Mouse (Mus musculus) 3T3-L1 (cell line): ENCODE measurements around the gene Slc4a3.

Experiments
- DNase-seq: peaks from one replicate; pipeline ENCODE4 v3.0.0-alpha.2; 2015; ENCODE audit warnings: low read depth, low spot score

Slc4a3 gene

DNA sequence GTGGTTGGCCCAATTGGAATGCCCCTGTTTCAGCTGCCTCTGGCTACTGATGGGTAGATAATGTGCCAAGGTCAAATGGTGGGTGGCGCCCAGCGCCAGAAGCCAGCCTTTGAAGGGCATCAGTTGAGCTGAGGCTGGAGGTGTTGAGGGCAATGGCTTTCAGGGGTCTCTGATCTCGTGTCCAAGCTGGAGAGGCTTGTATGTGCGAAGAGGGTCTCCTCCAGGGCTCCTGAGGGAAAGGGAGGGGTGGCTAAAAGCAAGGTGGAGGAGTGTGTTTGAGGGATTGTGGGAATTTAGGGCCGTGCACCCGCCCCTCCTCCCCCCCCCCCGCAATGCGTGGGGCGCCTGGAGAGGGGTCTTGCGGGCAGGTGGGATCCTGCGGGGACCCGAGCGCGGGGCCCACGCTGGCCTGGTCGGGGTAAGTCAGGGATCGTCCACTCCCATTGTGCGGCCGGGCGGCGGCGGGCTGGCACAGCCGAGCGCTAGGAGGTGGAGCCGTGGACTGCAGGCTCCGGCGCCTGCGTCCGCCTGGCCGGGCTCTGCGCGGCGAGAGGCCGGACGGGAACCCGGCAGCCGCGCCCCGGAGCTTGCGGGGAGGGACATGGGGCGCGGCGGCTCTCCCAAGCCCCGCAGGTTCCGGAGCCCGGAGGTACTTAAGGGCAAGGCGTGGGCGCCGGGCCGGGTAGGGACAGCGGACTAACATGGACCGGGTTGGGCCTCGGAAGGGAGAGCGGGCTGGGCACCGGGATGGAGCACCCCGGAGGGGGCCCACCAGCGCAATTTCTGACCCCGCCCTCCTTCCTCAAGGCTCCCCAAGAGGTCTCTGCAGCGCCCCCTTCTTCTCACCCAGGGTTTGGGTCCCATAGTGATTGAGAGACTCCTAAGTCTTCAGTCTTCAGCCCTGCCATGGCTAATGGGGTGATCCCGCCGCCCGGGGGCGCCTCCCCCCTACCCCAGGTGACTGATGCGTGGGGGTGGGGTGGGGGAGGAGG is at the start of gene Slc4a3:
Gene Slc4a3, plus strand, starts transcription at position 302 of the 992 bp plus-strand sequence.
- DNase-seq: peak; percentile 61

DNA sequence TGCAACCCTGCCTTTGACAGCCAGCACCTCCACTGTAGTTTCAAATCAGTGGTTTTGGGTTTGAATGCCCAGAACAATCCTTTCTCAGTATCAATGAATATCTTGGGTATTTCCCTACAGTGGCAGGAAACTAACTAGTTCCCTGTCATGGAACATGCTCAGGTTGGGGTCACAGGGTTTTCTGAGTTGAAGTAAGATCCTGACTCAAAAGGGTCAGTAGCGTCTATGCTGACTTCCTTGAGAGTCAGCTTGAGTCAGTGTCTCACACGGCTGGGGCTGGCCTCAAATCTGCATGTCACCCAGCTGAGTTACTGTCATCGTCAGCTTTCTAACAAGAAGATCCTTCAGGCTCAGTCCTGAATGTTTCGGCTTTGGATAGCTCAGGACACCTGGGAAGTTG is 47.2 kb upstream of the Slc4a3 start:
- DNase-seq: no peak

DNA sequence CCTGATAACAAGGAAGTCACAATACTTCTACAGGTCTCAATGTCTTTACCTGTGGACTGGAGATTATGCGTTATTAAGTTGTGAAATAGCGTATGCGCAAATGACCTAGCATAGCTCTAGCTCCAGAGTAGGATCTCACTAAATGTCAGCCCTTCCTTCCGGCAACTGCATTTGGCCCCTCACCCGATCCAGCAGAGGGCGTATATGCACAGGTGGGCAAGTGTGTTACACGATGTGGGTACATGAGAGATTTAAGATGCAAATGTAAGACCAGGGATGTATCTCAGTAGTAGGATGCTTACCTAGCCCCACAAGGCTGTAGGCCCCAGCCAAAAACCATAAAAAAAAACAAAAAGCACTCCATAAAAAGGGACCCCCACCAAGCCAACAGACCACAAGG is 46.6 kb upstream of the Slc4a3 start:
- no peak for DNase-seq

DNA sequence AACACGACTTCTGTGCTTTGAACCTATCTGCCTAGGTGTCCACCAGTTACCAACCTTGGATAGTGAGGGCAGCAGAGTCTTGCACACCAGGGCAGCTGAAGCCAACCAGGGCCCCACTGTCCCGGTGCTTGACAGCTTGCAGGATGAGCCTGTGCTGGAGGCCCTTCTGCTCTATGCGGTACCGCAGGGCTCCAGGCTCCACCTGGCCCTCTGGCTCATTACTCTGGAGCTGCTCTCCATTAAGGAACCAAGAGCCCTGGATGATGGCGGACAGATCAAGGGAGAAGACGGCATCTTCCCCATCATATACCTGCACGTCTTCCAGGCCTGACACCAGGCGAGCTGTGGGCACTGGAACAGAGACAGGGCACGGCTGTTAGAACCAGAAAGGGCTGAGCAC is 44.2 kb upstream of the Slc4a3 start:
- DNase-seq: no peak

DNA sequence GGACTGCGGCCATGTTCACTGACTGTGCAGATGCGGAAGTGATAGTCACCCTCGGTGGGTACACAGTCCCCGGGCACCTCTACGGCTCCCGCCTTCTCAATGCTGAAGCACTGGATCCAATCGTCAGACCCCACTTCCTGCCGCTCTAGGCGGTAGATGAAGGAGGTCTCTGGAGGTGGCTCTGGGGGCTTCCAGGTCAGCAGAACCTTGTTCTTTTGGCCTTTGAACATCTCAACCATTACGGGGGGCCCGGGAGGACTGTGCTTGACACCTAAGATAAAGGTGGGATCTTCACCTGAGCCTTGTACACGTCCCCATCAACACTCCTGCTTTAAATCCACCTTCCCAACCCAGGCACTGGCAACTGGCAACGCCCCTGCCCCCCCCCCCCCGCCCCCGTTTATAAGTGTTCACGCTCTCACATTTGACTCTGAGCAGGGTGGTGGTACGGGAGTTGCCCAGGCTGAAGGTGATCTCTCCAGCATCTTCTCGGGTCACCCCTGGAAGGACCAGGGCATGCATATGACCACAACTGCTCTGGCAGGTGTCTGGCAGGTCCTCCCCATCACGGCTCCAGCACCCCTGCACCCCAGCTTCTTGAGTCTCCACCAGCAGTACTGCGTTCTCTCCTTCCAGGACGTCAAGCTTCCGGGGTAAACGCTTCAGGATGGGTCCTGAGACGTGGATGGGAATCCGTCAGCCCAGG is 43.0 kb upstream of the Slc4a3 start:
- DNase-seq: no peak

DNA sequence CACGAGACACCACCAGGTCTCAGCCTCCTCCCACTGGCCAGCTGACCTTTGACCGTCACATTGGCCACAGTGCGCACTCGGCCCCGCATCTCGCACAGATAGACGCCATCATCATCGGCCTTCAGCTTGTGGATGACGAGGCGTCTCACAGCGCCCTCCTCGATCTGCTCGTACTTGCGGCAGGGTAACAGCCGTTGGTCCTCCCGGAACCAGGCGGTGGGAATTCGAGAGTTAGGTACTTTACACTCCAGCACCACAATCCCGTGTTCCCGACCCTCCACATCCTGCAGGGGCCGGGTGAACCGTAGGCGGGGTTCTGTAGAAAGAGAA is 42.5 kb upstream of the Slc4a3 start:
- DNase-seq: no peak

DNA sequence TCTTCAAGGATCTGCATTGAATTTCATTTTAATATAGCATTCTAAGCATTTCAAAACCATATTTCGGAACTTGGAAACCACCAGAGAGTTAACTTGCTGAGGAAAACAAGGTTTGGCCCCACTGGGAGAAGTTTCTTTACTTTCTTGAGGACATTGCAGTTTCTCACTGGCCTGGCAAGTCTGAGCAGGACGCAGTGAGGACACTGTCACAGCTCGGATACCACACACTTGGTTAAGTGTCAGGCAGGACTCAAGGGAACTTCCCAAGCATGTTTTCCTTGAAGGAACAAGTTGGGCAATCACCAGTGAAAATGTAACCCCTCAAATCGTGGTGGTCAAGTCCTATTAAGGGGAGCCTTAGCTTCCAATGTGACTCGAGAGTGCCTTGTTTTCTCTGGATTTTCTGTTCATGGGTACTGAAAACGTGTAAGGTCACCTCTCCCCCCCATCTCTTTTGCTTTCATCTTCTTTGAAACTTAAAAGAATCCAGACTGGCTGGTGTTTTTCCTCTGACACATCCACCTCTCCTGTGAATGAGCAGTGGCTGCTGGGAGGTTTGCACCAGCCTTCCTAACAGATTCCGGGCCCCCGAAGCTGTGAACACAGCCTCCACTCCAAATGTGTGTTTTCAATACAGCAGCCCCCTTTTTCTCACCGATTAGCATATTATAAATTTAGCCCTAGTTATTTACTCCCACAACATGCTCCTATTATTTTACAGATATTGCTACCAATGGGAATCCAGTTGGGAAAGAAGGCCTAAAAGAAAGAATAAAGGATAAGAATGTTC is 41.6 kb upstream of the Slc4a3 start:
- DNase-seq: no peak

DNA sequence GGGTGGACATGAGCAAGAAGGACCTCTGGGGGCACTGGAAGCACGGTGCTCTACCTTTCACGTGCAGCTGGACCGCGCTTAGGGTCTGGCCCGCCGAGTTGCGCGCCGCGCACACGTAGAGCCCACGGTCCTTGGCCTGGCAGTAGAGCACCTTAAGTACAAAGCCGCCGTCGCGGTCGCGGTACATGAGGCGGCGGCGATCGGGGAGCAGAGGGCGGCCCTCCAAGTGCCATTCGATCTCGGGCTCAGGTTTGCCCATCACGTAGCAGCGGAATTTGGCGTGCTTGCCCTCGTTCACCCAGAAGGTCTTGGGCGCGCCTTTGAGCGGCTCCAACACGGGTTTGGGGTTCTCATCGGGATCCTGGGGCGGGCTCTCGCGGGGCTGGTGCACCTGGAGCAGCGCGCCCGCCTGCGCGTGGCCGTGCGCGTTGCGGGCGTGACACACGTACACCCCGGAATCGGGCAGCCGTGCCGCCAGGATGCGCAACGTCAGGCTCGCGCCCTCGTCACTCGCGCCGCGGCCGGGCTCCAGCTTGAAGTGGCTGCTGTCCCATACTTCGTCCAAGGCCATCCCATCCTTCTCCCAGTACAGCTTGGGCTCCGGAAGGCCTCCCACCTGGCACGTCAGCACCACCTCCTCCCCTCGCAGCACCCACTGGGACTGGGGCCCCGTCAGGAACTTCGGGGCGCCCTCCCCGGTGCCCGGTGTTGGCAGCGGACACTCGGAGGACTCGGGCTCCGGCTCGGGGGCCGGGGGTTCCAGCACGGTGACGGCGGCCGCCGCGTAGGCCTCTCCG is 40.7 kb upstream of the Slc4a3 start:
- peak; percentile 61 for DNase-seq

DNA sequence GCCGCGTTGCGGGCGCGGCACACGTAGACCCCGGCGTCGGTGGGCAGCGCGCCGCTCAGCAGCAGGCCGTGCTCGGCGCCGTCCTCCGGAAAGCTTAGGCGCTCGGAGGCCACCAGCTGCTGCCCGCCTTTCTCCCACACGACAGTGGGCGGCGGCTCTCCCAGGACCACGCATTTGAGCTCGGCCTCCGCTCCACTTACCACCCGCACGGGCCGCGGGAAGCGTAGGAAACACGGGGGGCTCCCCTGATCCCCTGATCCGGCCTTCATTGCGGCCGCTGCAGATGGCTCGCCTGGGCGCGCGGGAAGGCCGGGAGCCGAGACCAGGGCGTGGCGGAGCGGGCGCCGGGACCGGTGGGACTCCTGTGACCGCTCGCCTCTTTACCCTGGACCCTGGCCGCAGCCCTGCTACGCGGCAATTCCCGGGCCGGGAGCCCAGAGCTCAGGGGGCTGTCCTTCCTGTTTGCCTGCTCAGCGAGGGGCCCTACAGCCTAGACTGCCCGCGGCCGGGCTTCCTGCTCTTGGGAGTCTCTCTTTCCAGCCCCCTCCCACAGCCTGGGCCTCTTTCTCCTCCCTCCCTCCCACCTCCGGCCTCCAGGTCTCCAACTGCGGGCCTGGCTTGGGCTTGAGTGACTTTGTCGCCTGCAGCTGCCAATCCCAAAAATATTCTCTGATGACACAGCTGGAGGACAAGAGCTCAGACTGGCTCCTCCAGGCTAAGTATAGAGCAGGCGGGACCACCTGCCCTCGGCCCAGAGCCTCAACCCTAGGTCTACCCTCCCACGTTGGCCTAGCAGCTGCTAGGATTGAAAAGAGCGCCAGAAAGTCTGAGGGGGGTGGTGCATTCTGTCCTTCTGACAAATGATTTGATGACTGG is 39.9 kb upstream of the Slc4a3 start, which contains the start of gene Obsl1:
Gene Obsl1, minus strand, starts transcription at position 497 of the 876 bp plus-strand sequence.
- DNase-seq: peak; percentile 74

DNA sequence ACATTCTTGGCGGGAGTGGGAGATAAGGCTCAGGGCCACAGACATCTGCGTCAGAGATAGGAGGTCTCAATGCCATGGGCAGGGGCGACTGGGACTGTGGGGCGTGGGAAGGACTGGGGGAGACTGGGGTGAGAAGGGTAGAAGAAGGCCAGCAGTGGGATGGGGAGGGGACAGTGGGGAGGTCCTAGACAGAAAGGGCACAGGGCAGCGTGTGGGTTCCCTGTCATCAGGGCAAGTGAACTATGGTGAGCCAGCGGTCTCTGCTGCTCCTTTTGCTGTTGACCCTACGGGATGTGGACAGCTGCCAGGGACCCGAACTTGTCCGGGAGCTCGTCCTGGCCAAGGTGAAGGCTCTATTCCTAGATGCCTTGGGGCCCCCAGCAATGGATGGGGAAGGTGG is 39.1 kb upstream of the Slc4a3 start, which contains the start of gene Inha:
Gene Inha, plus strand, starts transcription at position 72 of the 400 bp plus-strand sequence.
- no peak for DNase-seq

DNA sequence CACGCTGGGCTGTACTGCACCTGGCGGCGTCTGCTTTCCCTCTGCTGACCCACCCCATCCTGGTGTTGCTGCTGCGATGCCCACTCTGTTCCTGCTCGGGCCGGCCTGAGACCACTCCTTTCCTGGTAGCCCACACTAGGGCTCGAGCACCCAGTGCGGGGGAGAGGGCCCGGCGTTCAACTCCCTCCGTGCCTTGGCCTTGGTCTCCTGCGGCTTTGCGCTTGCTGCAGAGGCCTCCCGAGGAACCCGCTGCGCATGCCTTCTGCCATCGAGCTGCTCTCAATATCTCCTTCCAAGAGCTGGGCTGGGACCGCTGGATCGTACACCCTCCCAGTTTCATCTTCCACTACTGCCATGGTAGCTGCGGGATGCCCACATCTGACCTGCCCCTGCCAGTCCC is 36.5 kb upstream of the Slc4a3 start:
- DNase-seq: no peak

DNA sequence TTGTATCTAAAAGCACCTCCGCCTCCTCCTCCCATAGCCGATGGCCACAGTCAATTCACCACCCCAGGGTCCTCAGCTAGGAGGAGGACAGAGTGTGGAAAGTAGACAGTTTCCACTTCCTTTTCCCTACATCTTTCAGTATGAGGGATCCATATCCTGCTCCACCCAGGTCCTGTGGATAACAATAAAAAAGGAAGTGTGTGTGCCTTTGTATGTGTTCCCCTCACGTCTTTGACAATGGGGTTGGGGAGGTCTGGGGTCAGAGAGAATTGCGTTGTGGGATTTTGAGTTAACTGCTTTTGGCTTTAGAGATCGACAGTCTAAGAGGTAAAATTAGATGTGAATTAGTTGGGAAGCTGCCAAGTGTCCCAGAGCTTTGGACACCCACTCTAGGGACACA is 35.9 kb upstream of the Slc4a3 start:
- DNase-seq: no peak

DNA sequence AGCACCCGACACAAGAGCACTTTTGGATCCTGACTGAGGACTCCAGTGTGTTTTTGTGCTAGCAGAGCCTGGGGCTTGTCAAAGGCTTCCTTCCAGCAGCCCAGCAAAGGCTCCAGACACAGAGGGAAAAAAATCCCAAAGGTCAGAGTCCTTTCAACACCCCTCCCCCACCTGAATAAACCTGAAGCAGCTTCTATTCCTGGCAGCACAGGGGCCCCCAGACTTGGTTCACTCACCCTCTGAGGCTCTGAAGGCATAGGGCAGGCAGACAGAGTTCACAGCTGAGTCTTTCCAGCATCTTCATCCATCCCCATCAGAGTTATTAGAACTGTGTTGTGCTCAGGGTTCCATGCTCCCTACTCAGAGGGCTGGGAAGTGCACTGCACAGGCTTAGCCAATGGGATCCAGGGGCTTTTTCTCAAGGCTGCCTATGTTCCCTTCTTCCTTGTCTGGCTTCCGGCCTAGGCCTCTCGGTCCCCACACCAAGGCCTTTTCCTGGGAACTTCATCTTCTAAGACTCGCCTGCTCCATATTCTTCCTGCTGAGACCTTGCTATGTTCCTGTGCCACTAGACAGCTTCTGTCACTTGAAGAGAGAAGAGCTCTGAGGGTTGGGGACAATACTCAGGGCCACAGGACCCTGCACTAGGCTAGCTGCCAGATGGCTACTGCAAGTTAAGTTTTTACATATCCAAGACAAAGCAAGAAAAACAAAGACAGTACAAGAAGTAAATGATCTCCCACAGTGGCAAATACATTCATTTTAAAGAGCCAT is 34.4 kb upstream of the Slc4a3 start:
- DNase-seq: no peak

DNA sequence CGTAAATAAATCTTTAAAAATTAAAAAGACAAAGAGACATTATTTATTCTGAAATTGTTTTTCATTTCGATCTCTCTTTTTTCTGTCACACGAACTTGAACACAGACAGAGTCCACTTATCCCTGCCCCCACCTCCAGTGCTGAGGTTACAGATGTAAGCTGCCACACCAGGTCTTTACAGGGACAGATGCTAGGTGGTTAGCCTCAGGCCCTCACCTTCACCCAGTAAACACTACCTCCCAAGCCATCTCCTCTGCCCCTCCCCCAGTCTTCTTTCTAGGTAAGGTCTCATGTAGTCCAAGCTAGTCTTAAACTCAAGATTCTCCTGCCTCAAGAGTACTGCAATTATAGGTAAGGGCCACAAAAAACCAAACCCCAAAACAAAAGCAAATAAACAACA is 33.5 kb upstream of the Slc4a3 start:
- DNase-seq: no peak

DNA sequence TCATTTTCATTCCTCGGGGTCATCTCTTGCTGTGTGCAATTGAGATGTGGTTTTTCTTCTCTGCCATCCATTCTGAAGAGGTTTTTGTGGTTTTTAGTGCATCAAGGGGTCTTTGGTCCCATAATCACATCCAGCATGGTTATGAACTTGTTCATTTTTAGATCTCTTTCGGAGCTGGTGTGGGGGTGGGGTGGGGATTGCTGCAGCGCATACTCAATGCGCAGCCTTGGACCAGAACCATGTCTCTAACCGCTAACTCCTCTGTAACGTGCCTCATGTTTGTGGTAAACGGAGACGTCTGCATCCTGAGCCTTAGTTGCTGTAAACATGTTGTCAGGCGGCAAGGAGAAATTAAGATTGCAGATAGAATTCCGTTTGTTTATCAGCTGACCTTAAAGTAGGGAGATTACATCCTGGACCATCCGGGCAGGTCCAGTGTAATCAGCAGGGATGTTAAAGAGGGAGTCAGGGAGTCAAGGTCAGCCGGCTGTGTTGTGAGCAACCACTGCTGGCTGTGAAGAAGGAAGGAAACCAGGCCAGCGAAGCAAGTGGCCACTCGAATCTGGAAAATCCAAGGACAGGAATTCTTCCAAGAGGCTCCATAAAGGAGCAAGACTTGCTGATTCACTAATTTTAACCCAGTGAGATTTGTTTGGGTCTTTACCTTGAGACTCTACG is 29.2 kb upstream of the Slc4a3 start:
- DNase-seq: no peak

DNA sequence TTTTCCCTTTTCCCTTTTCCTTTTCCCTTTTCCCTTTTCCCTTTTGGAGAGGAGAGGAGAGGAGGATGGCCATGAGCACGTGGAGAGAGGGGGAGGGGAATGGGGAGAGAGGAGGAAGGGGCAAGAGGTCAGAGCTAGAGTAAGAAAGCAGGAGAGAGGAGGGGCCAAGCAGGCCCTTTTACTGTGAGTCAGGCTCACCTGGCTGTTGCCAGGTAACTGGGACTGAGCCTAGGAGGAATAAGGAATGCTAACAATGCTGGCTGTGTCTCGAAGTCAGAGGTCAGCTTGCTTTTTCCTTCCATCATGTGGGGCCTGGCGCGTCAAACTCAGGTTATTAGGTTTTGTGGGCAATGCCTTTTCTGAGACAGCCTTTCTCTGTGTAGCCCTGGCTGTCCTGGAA is 28.1 kb upstream of the Slc4a3 start:
- peak; percentile 22 for DNase-seq

DNA sequence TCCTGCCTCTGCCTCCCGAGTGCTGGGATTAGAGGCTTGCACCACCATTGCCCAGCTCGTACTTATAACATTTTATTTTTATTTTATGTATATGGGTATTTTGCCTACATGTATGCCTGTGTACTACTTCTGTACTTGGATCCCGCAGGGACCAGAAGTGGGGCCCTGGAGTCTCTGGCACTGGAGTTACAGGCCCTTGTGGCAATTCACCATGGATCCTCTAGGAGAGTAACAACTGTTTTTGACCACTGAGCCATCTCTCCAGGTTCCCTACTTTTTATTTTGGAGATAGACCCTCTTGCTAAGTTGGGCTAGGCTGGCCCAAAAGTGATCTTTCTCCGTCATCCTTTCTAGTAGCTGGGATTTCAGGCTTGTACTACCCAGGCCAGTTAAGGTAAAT is 27.6 kb upstream of the Slc4a3 start:
- no peak for DNase-seq

DNA sequence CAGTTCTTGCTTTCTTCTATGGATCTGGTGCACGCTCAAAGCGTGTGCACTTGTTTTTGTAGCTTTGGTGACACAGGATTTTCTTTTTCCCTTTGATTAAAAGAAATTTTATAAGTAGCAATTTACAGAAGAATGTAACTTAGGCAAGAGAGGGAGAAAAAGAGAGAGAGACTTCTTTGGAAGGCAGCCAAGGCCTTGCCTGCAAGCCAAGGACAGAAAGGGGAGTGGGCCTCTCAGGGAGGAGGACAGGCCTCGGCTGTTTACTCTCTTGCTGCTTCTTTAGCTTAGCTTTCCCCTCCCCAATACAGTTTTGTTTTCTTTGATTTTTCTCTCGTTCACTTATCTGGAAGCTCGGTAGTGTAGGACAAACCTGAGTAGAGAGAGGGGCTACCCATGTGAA is 26.5 kb upstream of the Slc4a3 start:
- DNase-seq: no peak
